Mouse (Mus musculus) Patski (cell line): ENCODE results near the gene Pou2f3. TPM values are rescaled to one million over a fixed set of nuclear protein-coding genes. Genes with fewer than 3 reads are reported as not detected.

ENCODE experiments used
- ATAC-seq: fragments of 100-300 bp; one replicate; pipeline ENCODE4 v1.8.0; 2021
- CTCF ChIA-PET: fragments of 350-600 bp; sonication (Branson Sonifier 250); formaldehyde crosslinking; loops from one replicate; lab custom pipeline; 2022; ENCODE audit warnings: inconsistent platforms; lab: Charles Lee
- POLR2A ChIA-PET: fragments of 350-600 bp; sonication (Branson Sonifier 250); formaldehyde crosslinking; loops from one replicate; lab custom pipeline; 2022; ENCODE audit warnings: antibody characterized with exemption, inconsistent platforms; lab: Charles Lee
- DNase-seq: peaks from one replicate; pipeline ENCODE4 v3.0.0-alpha.2; 2011; ENCODE audit warnings: low read depth, low spot score
- H3K27me3 ChIP-seq: fragments of 371-371 bp; one replicate; pipeline ENCODE4 v1.5.1; 2021
- CTCF ChIP-seq: fragments of 100-300 bp; IDR thresholded peaks from one replicate; pipeline ENCODE4 v1.5.1; 2021
- in situ Hi-C: fragments of 300-500 bp; cut with MboI; formaldehyde crosslinking; loops from 3 replicates; pipeline ENCODE4 v1.11.1; 2018; ENCODE audit warnings: low pct_unique_long_range_greater_than_20kb, mixed read lengths
- polyA plus RNA-seq: library from polyadenylated mRNA; unstranded; gene quantifications from one replicate; pipeline ENCODE4 v1.2.3, GENCODE M21; 2021

Pou2f3 gene
- polyA plus RNA-seq, 1 experiment from 2014 or later = 0.04 TPM

GRCm38 (mm10) chr9:43239712-43240593, 29.8 kb upstream of the Pou2f3 start, which contains the start of gene Oaf:
Gene Oaf, minus strand, starts transcription at chr9:43239911.
- H3K27me3 ChIP-seq = no peaks in the 10 kb centered on the region
- in situ Hi-C loops = no loop called here
- peak; percentile 68 for ATAC-seq
- ChIA-PET CTCF (no interaction called here), POLR2A (interaction anchor here (1.1 kb wide), 1 partner anchor 16 kb away, joined by 3 read pairs; no protein-coding TSS in a partner anchor)
- TF ChIP-seq CTCF = no peak
- DNase-seq = no peak

- TF ChIP-seq CTCF = no peak
- peak; percentile 63 for ATAC-seq
- CTCF ChIA-PET = no interaction called here
- no peak for DNase-seq
- in situ Hi-C loops = no loop called here
- POLR2A ChIA-PET = interaction anchor here (1.1 to 1.4 kb wide), 2 partner anchors 17 to 35 kb away, joined by 3 to 4 read pairs; no protein-coding TSS in a partner anchor
- no peaks in the 10 kb centered on the region for H3K27me3 ChIP-seq
Observed at GRCm38 (mm10) chr9:43238631-43239545, 28.7 kb upstream of the Pou2f3 start.

GRCm38 (mm10) chr9:43238167-43238566, 28.0 kb upstream of the Pou2f3 start:
- TF ChIP-seq CTCF = no peak
- H3K27me3 ChIP-seq = no peaks in the 10 kb centered on the region
- ChIA-PET CTCF (no interaction called here), POLR2A (interaction anchor here (1.4 kb wide), 1 partner anchor 36 kb away, joined by 4 read pairs; no protein-coding TSS in a partner anchor)
- in situ Hi-C loops = no loop called here
- DNase-seq = no peak
- ATAC-seq = no peak

- TF ChIP-seq CTCF = no peak
- DNase-seq = no peak
- no peak for ATAC-seq
- in situ Hi-C loops = no loop called here
- CTCF ChIA-PET = interaction anchor here (0.9 to 1.8 kb wide), 3 partner anchors 16 to 923 kb away, joined by 3 to 4 read pairs (median 3); no protein-coding TSS in a partner anchor
- POLR2A ChIA-PET = no interaction called here
- no peaks in the 10 kb centered on the region for H3K27me3 ChIP-seq
Observed at GRCm38 (mm10) chr9:43237111-43237775, 27.1 kb upstream of the Pou2f3 start.

GRCm38 (mm10) chr9:43236576-43236975, 26.4 kb upstream of the Pou2f3 start:
- no peak for TF ChIP-seq CTCF
- ChIA-PET CTCF (interaction anchor here (0.9 to 1.8 kb wide), 3 partner anchors 15 to 922 kb away, joined by 3 to 4 read pairs (median 3); no protein-coding TSS in a partner anchor), POLR2A (no interaction called here)
- H3K27me3 ChIP-seq = no peaks in the 10 kb centered on the region
- in situ Hi-C loops = no loop called here
- ATAC-seq (no peak), DNase-seq (no peak)

- ChIA-PET CTCF (interaction anchor here (0.9 to 1.8 kb wide), 3 partner anchors 14 to 922 kb away, joined by 3 to 4 read pairs (median 3); no protein-coding TSS in a partner anchor), POLR2A (no interaction called here)
- in situ Hi-C loops = no loop called here
- DNase-seq (no peak), ATAC-seq (no peak)
- TF ChIP-seq CTCF = no peak
- H3K27me3 ChIP-seq = no peaks in the 10 kb centered on the region
Observed at GRCm38 (mm10) chr9:43236106-43236505, 25.9 kb upstream of the Pou2f3 start.

GRCm38 (mm10) chr9:43235336-43235735, 25.2 kb upstream of the Pou2f3 start:
- DNase-seq = no peak
- ATAC-seq = no peak
- ChIA-PET CTCF (interaction anchor here (1.8 kb wide), 1 partner anchor 14 kb away, joined by 4 read pairs; no protein-coding TSS in a partner anchor), POLR2A (no interaction called here)
- in situ Hi-C loops = no loop called here
- TF ChIP-seq CTCF = no peak
- H3K27me3 ChIP-seq = no peaks in the 10 kb centered on the region

- no peak for TF ChIP-seq CTCF
- ATAC-seq (no peak), DNase-seq (no peak)
- no peaks in the 10 kb centered on the region for H3K27me3 ChIP-seq
- ChIA-PET CTCF (no interaction called here), POLR2A (no interaction called here)
- in situ Hi-C loops = no loop called here
Observed at GRCm38 (mm10) chr9:43234496-43234895, 24.3 kb upstream of the Pou2f3 start.

- ATAC-seq (no peak), DNase-seq (no peak)
- POLR2A ChIA-PET = no interaction called here
- H3K27me3 ChIP-seq = no peaks in the 10 kb centered on the region
- CTCF ChIA-PET = no interaction called here
- in situ Hi-C loops = no loop called here
- TF ChIP-seq CTCF = no peak
Observed at GRCm38 (mm10) chr9:43233515-43233914, 23.3 kb upstream of the Pou2f3 start.

- in situ Hi-C loops = no loop called here
- ATAC-seq (no peak), DNase-seq (no peak)
- ChIA-PET CTCF (interaction anchor here (1.4 kb wide), 1 partner anchor 30 kb away, joined by 3 read pairs; no protein-coding TSS in a partner anchor), POLR2A (no interaction called here)
- no peaks in the 10 kb centered on the region for H3K27me3 ChIP-seq
- TF ChIP-seq CTCF = no peak
Observed at GRCm38 (mm10) chr9:43233044-43233443, 22.9 kb upstream of the Pou2f3 start.
